Mouse (Mus musculus) gastrocnemius, adult 8-10 months (tissue): ENCODE measurements at regions not wholly inside any gene's neighbourhood (a gene's known extent, or its start where the extent isn't known, plus 50 kb on each side); places are given as distances from the start of the nearest gene placed in this dataset.

Experiments used
- DNase-seq, 2 experiments: peaks; one replicate each; pipeline ENCODE4 v3.0.0; 2022; ENCODE audit warnings: low spot score in 2 of 2

- peak; percentile 40 to 52 for DNase-seq
Measured at GRCm38 (mm10) chr1:72963449-72963848, 52.3 kb downstream of the Tnp1 start.

DNA sequence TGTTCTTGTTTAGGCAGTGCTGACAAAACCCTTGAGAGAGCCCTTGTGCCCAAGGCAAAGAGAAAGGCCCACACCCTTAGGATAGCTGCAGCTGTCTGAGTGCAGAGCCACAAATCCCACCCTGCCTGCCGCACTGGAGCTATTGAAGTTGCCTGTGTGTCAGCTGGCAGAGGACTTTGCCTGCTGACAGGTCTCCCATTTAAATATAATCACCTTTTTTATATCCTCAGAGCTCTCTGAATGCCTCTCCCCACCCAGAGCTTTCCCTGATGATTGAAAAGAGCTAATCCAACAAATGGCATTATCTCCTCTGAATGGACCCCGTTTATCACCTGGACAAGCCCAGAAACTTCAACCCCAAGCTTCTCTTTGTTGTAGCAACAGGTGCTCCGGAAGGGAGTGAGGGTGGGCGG, 55.5 kb downstream of the Tnp1 start:
- DNase-seq, result no peak

DNA sequence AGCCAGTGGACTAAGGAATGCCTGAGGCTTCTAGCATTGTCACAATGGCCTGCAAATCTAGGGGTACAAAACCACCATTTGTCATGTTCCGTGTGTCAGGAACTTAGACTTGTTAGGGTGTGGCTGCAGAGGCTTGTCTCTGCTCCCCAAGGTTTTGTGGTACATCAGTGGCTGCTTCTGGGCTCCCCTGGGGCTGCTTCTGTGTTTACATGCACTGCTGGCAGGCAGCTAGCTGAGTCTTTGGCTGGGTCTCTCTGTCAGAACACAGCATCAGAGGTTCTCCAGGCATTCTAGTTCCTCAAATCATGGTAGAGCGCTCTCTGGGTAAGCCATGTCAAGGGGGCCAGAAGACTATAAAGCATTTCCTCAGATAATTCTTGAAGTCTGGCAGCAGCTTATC, 60.3 kb downstream of the Tnp1 start:
- DNase-seq, result no peak

- peak in 1 of 2 experiments; percentile 26 for DNase-seq
Measured at GRCm38 (mm10) chr1:72952896-72953295, 62.8 kb downstream of the Tnp1 start.

- peak in 1 of 2 experiments; percentile 32 for DNase-seq
Measured at GRCm38 (mm10) chr1:72951802-72952201, 63.9 kb downstream of the Tnp1 start.

DNA sequence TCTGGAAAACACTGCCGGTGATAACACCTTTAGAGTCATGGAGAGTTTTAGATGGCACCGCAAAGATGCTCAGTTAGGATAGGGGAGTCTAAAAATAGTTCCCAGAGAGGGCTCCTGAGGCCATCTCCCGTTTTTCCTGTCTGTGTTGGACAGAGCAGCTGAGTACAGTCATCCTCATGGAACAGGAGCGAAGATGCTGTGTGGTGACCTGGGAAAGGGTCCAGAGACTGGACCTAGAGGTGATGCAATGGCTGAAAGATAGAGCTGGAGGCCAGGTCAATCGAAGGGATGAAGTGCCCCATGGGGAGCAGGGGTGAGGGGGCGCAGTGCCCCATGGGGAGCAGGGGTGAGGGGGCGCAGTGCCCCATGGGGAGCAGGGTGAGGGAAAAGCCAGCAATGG, 64.3 kb downstream of the Tnp1 start:
- no peak for DNase-seq

GRCm38 (mm10) chr1:72946235-72946634, 69.5 kb downstream of the Tnp1 start:
- DNase-seq, result no peak

DNA sequence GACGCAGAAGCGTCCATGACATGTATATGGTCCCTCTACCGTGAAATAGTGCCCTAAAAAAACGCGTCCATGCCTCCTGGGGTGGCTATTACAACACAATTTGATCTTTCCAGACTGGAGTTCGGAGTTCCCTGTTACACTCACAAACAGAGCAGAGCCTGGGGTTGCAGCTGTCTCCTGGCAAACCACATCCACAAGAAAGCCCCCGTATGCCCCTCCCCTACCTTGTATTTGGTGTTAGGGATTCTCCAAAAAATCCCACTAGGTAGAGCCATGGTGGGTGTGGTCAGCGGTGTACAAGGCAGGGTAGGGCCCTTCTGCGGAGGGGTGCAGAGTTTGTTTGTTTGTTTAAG, 70.0 kb downstream of the Tnp1 start:
- no peak for DNase-seq

DNA sequence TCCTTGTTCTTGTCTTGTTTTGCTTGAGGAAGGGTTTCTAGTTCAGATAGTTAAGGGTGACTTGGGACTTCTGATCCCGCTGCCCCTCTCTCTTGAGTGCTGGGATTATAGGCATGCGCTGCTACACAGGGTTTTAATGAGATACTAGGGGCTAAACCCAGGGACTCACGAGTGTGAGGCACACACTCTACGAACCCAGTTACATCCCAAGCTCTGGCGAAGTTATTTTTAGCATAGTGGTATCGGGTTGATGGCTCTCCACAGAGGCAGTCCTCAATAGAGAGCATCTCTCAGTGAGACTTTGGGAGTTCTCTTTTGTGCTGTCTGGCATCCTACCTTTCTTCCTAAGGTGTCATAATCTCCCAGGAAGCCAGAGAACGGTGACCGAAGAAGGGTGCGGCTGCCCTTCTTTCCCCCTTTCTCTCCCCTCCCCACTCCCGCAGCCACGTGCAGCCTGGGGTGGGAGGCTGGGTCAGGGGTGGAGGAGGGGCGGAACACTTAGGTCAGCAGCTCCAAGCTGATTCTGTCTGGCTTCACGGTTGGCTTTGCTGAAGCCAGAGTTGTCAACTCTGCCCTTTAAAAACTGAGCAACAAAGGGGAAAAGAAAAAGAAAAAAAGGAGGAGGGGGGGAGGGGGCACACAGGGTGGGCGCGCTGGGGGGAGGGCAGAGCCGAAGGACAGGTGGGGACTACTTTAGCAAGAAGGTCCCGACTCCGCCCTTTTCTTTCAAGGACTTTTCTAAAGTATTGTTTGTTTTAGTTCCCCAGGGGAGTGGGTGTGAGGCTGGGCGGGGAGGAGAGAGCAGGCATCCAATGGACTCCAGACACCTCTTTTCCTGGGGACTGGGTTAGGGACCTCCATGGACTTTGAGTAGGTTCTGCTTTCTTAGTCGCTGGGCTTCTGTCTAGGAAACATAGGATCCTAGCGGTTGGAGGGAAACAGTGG, 70.4 kb upstream of the Igfbp5 start:
- DNase-seq, result no peak

- DNase-seq, result no peak
Measured at GRCm38 (mm10) chr1:72944221-72944620, 69.5 kb upstream of the Igfbp5 start.

DNA sequence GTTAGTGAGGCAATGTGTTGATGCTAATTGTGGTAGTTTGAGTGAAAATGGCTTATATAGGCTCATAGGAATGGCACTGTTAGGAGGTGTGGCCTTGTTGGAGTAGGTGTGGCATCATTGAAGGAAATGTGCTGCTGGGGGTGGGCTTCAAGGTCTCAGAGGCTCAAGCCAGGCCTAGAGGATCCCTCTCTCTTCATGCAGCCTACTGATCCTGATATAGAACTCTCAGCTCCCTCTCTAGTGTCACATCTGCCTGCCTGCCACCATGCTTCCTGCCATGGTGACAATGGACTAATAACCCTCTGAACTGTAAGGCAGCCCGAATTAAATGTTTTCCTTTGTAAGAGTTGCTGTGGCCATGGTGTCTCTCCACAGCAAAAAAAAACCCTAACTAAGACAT, 68.4 kb upstream of the Igfbp5 start:
- no peak for DNase-seq

GRCm38 (mm10) chr1:72942351-72942750, 67.7 kb upstream of the Igfbp5 start:
- no peak for DNase-seq

- DNase-seq, result no peak
Measured at GRCm38 (mm10) chr1:72939948-72940347, 65.3 kb upstream of the Igfbp5 start.

GRCm38 (mm10) chr1:72936681-72937465, 62.2 kb upstream of the Igfbp5 start:
- DNase-seq, result peak in 1 of 2 experiments; percentile 51

DNA sequence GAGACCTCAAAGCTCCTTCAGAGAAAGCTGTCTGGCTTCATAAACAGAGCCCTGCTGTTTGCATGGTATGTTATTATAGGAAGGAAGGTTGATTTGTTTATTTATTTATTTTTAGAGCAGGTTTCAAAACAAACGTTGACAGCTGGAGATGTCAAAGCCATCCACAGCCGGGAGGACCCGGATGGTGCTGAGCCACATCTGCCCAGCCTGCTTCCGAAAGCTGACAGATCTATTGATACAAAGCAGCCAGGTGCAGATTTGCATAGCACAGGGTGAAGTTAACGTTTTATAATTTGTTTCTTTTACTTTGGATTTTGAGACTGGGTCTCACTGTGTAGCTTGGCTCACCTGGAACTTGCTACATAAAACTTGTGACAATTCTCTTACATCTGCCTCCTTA, 61.5 kb upstream of the Igfbp5 start:
- no peak for DNase-seq

- no peak for DNase-seq
Measured at GRCm38 (mm10) chr1:72935084-72935483, 60.4 kb upstream of the Igfbp5 start.

GRCm38 (mm10) chr1:72929774-72930173, 55.1 kb upstream of the Igfbp5 start:
- no peak for DNase-seq
